Mouse (Mus musculus) midbrain, embryonic 13.5 days (tissue): ENCODE measurements around the gene Gas7. TPM values are rescaled to one million over a fixed set of nuclear protein-coding genes. Genes with fewer than 3 reads are reported as not detected.
A peak's percentile ranks its signal among the peaks of the same experiment; 100 is the strongest.

Experiments
- ATAC-seq: fragments of 200-750 bp; cut with Nextera tagmentation; 2 replicates; pipeline ENCODE4 v1.8.0; 2017; ENCODE audit warnings: mild to moderate bottlenecking, moderate TSS enrichment, moderate library complexity
- H3K27ac ChIP-seq: fragments of 300-500 bp; sonication (generic); 2 replicates; pipeline ENCODE4 v1.5.1; 2015; ENCODE audit warnings: inconsistent platforms, mild to moderate bottlenecking, moderate library complexity
- H3K27me3 ChIP-seq: fragments of 300-500 bp; sonication (generic); 2 replicates; pipeline ENCODE4 v1.6.1; 2015; ENCODE audit warnings: mild to moderate bottlenecking, inconsistent platforms
- H3K36me3 ChIP-seq: fragments of 300-500 bp; sonication (generic); 2 replicates; pipeline ENCODE4 v1.6.1; 2015; ENCODE audit warnings: mild to moderate bottlenecking, inconsistent platforms
- H3K4me1 ChIP-seq: fragments of 300-500 bp; sonication (generic); replicated peaks from 2 replicates; pipeline ENCODE4 v1.6.1; 2015; ENCODE audit warnings: inconsistent platforms
- H3K4me2 ChIP-seq: fragments of 300-500 bp; sonication (generic); replicated peaks from 2 replicates; pipeline ENCODE4 v1.6.1; 2015; ENCODE audit warnings: moderate library complexity, mild to moderate bottlenecking, inconsistent platforms
- H3K4me3 ChIP-seq: fragments of 300-500 bp; sonication (generic); replicated peaks from 2 replicates; pipeline ENCODE4 v1.5.1; 2015; ENCODE audit warnings: mild to moderate bottlenecking, inconsistent platforms
- H3K9ac ChIP-seq: fragments of 300-500 bp; sonication (generic); replicated peaks from 2 replicates; pipeline ENCODE4 v1.6.1; 2015; ENCODE audit warnings: mild to moderate bottlenecking, inconsistent platforms
- H3K9me3 ChIP-seq: fragments of 300-500 bp; sonication (generic); 2 replicates; pipeline ENCODE4 v1.6.1; 2016; ENCODE audit warnings: mild to moderate bottlenecking, inconsistent platforms
- WGBS: fragments of 180-500 bp; shearing (Covaris S2); methylation state at CpG from one replicate; pipeline ENCODE4 v1.1.7; 2015; 5-methylcytosine and 5-hydroxymethylcytosine counted together
- polyA plus RNA-seq: library from polyadenylated mRNA; unstranded; fragments of >200 nt; fragmentation: Nextera tagmentation; extraction: Ambion mirVana; gene quantifications from 2 replicates; pipeline ENCODE4 v1.2.1, GENCODE M21; 2015

Gene Gas7
- polyA plus RNA-seq, 1 experiment from 2014 or later, result 11.9 TPM

DNA sequence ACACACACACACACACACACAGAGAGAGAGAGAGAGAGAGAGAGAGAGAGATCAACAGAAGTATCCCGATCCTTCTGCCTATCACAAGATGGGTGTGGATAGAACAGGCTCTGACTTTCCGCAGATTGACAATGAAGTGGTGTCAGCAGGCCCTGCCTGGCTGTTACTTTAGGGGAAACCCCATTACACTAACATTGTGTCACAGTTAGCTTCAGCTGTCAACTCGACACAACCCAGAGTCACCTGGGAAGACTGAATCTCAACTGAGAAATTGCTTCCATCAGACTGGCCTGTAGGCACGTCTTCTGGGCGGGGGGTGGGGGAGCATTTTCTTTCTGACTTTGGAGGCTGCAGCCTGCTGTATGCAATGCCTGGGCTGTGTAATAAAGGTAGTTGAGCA is 111.5 kb downstream of the Gas7 start:
- Histone ChIP-seq H3K9ac (no peak overlapping the region), H3K4me3 (no peak overlapping the region), H3K4me1 (peaks cover 17% of the 10 kb centered on the region), H3K4me2 (no peak overlapping the region), H3K9me3 (no peaks in the 10 kb centered on the region), H3K27me3 (no peaks in the 10 kb centered on the region), H3K27ac (no peak overlapping the region), H3K36me3 (no peaks in the 10 kb centered on the region)
- ATAC-seq, result no peak
- 90% methylated on average over 5 of the region's 5 CpGs for WGBS

GRCm38 (mm10) chr11:67567184-67567583 is 111.9 kb downstream of the Gas7 start:
- ATAC-seq, result no peak
- Histone ChIP-seq H3K4me2 (no peak overlapping the region), H3K36me3 (no peaks in the 10 kb centered on the region), H3K9me3 (no peaks in the 10 kb centered on the region), H3K27ac (no peak overlapping the region), H3K4me1 (peaks cover 18% of the 10 kb centered on the region), H3K27me3 (no peaks in the 10 kb centered on the region), H3K9ac (no peak overlapping the region), H3K4me3 (no peak overlapping the region)
- WGBS, result 82% methylated on average over 5 of the region's 5 CpGs

- Histone ChIP-seq H3K9me3 (no peaks in the 10 kb centered on the region), H3K36me3 (no peaks in the 10 kb centered on the region), H3K4me1 (peaks cover 18% of the 10 kb centered on the region), H3K9ac (no peak overlapping the region), H3K27ac (no peak overlapping the region), H3K4me3 (no peak overlapping the region), H3K27me3 (no peaks in the 10 kb centered on the region), H3K4me2 (no peak overlapping the region)
- WGBS, result 91% methylated on average over 4 of the region's 4 CpGs
- no peak for ATAC-seq
Measured at GRCm38 (mm10) chr11:67567991-67568390, 112.8 kb downstream of the Gas7 start.

GRCm38 (mm10) chr11:67568815-67569214 is 113.6 kb downstream of the Gas7 start:
- H3K27me3 ChIP-seq, result no peaks in the 10 kb centered on the region
- WGBS, result 82% methylated on average over 5 of the region's 5 CpGs
- H3K36me3 ChIP-seq, result no peaks in the 10 kb centered on the region
- no peak overlapping the region for H3K9ac ChIP-seq
- H3K4me2 ChIP-seq, result no peak overlapping the region
- no peak overlapping the region for H3K4me3 ChIP-seq
- no peak for ATAC-seq
- no peak overlapping the region for H3K27ac ChIP-seq
- no peaks in the 10 kb centered on the region for H3K9me3 ChIP-seq
- H3K4me1 ChIP-seq, result peaks cover 18% of the 10 kb centered on the region

DNA sequence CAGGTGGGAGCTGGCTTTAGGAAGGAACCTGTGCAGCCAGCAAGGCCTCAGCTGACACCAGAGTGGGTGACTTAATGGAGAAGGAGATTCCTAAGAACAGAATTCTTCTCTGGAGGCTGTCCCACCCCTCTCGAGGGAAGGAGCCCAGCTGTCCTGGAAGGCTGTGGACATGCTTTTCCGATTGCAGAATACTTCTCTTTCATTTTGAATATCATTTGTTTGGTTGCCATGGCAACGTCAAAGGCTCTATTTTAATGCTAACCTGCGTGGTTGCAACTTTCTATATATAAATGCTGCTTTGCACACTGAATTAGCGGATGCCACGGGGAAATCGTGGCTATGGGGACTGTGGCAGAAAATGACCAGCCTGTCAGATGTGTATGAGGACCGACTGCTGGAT is 115.7 kb downstream of the Gas7 start:
- Histone ChIP-seq H3K9ac (no peak overlapping the region), H3K36me3 (no peaks in the 10 kb centered on the region), H3K4me1 (peaks cover 18% of the 10 kb centered on the region), H3K27ac (no peak overlapping the region), H3K4me2 (no peak overlapping the region), H3K27me3 (no peaks in the 10 kb centered on the region), H3K9me3 (no peaks in the 10 kb centered on the region), H3K4me3 (no peak overlapping the region)
- WGBS, result 25% methylated on average over 8 of the region's 8 CpGs
- 0 out of 2 replicates have a peak, but pooled peaks have one; percentile 24 for ATAC-seq

DNA sequence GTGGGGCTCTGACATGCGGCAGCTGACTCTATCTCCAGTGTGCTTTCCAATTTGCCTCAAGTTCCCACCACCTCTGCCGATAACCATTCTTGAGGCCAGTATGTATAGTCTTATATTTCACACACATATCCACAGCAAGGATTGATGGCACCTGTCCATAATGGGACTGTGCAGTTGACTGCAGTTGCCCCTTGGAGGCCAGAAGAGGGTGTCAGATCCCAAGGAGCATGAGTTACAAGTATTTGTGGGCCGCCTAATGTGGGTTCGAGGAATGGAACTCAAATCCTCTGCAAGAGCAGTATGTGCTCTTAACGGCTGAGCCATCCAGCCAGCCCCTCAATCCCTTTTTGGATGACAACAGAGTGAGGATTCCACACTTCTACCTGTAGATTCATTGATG is 119.1 kb downstream of the Gas7 start:
- Histone ChIP-seq H3K9me3 (no peaks in the 10 kb centered on the region), H3K4me3 (no peak overlapping the region), H3K9ac (no peak overlapping the region), H3K27ac (no peak overlapping the region), H3K4me1 (peaks cover 18% of the 10 kb centered on the region), H3K36me3 (no peaks in the 10 kb centered on the region), H3K4me2 (no peak overlapping the region), H3K27me3 (no peaks in the 10 kb centered on the region)
- WGBS, result 89% methylated on average over 5 of the region's 5 CpGs
- no peak for ATAC-seq

DNA sequence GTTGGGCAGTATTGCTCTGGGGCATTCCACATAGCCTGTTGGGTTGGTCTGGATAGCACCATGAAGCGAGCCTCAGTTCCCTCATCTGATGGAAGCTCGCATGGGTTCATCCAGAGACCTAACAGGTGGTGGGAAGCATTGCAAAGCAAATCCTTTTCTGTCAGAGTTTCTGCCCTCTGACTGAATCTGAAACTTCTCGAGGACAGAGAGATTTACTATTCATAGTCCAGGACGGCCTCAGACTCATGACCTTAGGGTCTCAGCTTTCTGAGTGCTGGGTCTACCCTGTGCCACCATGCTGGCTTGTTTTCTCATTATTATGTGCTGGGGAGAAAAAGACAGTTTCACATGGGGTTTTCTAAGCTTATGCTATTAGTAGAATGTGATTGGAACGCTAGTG is 122.2 kb downstream of the Gas7 start:
- WGBS, result 81% methylated on average over 5 of the region's 5 CpGs

GRCm38 (mm10) chr11:67577994-67578393 is 122.8 kb downstream of the Gas7 start:
- no peak for ATAC-seq
- no peak overlapping the region for H3K27ac ChIP-seq
- H3K27me3 ChIP-seq, result no peaks in the 10 kb centered on the region
- no peak overlapping the region for H3K9ac ChIP-seq
- H3K9me3 ChIP-seq, result no peaks in the 10 kb centered on the region
- H3K4me1 ChIP-seq, result no peaks in the 10 kb centered on the region; the same call in 1 of the 2 replicates
- no peaks in the 10 kb centered on the region for H3K36me3 ChIP-seq
- H3K4me2 ChIP-seq, result no peak overlapping the region
- H3K4me3 ChIP-seq, result no peak overlapping the region
- 79% methylated on average over 4 of the region's 4 CpGs for WGBS

More for the DNA sequence above, 122.2 kb downstream of the Gas7 start:
- Histone ChIP-seq H3K9ac (no peak overlapping the region), H3K4me3 (no peak overlapping the region), H3K4me2 (no peak overlapping the region), H3K36me3 (no peaks in the 10 kb centered on the region), H3K27me3 (no peaks in the 10 kb centered on the region), H3K27ac (no peak overlapping the region), H3K9me3 (no peaks in the 10 kb centered on the region), H3K4me1 (no peaks in the 10 kb centered on the region; the same call in 1 of the 2 replicates)
- ATAC-seq, result no peak

GRCm38 (mm10) chr11:67579136-67579535 is 123.9 kb downstream of the Gas7 start:
- Histone ChIP-seq H3K4me2 (no peak overlapping the region), H3K4me1 (no peaks in the 10 kb centered on the region; the same call in 1 of the 2 replicates), H3K9me3 (no peaks in the 10 kb centered on the region), H3K9ac (no peak overlapping the region), H3K27ac (no peak overlapping the region), H3K36me3 (no peaks in the 10 kb centered on the region), H3K27me3 (no peaks in the 10 kb centered on the region), H3K4me3 (no peak overlapping the region)
- WGBS, result 84% methylated on average over 9 of the region's 9 CpGs
- no peak for ATAC-seq

DNA sequence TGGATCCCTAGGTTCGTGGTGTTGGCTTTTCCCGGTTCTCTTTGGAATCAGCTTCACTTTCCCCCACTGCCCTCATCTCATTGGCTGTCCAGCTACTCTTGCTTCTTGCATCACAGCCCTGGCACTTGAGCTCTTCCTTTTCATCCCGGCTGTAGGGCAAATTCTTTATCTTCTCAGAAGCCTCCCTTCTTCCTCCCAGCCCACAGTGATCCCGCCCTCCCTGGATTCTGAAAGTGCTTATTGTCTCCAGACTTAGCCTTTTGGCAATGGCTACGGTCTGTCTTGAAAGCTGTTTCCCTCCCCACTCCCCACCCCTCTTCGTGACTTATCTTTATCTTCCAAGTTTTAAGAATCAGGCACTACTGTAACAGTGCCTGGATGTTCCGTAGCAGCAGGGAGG is 126.3 kb downstream of the Gas7 start:
- Histone ChIP-seq H3K9me3 (no peaks in the 10 kb centered on the region), H3K27ac (no peak overlapping the region), H3K4me2 (no peak overlapping the region), H3K36me3 (no peaks in the 10 kb centered on the region), H3K4me3 (no peak overlapping the region), H3K27me3 (no peaks in the 10 kb centered on the region), H3K4me1 (peaks cover 4% of the 10 kb centered on the region; the same call in 1 of the 2 replicates), H3K9ac (no peak overlapping the region)
- WGBS, result 53% methylated on average over 7 of the region's 7 CpGs
- ATAC-seq, result no peak

- 92% methylated on average over 4 of the region's 4 CpGs for WGBS
- H3K9me3 ChIP-seq, result no peaks in the 10 kb centered on the region
- ATAC-seq, result no peak
Measured at GRCm38 (mm10) chr11:67582570-67582969, 127.3 kb downstream of the Gas7 start.

GRCm38 (mm10) chr11:67585016-67585415 is 129.8 kb downstream of the Gas7 start:
- Histone ChIP-seq H3K9ac (no peak overlapping the region), H3K36me3 (no peaks in the 10 kb centered on the region), H3K9me3 (no peaks in the 10 kb centered on the region), H3K27me3 (no peaks in the 10 kb centered on the region), H3K4me1 (peaks cover 13% of the 10 kb centered on the region; the same call in 1 of the 2 replicates), H3K27ac (no peak overlapping the region), H3K4me3 (no peak overlapping the region), H3K4me2 (no peak overlapping the region)
- 94% methylated on average over 6 of the region's 6 CpGs for WGBS
- no peak for ATAC-seq

More at GRCm38 (mm10) chr11:67582570-67582969, 127.3 kb downstream of the Gas7 start:
- H3K27me3 ChIP-seq, result no peaks in the 10 kb centered on the region
- H3K4me1 ChIP-seq, result peaks cover 5% of the 10 kb centered on the region; the same call in 1 of the 2 replicates
- H3K36me3 ChIP-seq, result no peaks in the 10 kb centered on the region
- H3K27ac ChIP-seq, result no peak overlapping the region
- H3K4me2 ChIP-seq, result no peak overlapping the region
- no peak overlapping the region for H3K4me3 ChIP-seq
- H3K9ac ChIP-seq, result no peak overlapping the region

DNA sequence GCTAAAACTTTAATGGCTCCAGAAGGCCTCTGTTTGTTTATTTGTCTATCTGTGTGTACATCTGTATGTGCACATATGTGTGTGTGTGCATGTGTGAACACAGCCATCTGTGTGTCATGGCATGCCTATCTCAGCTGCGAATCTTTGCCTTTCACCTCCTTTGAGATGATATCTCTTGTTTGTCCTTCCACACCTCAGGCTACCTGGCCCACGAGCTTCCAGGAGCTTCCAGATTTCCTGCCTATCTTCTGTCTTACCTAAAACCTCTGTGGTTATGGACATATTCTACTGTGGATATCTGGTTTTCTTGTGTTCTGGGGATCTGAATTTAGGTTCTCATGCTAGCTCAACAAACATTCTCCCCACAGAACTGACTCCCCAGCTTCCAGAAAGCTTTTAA is 130.4 kb downstream of the Gas7 start:
- H3K4me3 ChIP-seq, result no peak overlapping the region
- H3K4me1 ChIP-seq, result peaks cover 13% of the 10 kb centered on the region; the same call in 1 of the 2 replicates
- ATAC-seq, result no peak
- no peaks in the 10 kb centered on the region for H3K36me3 ChIP-seq
- 86% methylated on average over 2 of the region's 2 CpGs for WGBS
- H3K27ac ChIP-seq, result no peak overlapping the region
- no peaks in the 10 kb centered on the region for H3K27me3 ChIP-seq
- no peak overlapping the region for H3K9ac ChIP-seq
- H3K4me2 ChIP-seq, result no peak overlapping the region
- H3K9me3 ChIP-seq, result no peaks in the 10 kb centered on the region
